ENCODE assay signal across 12 mouse cellular contexts in genomic region chr11:96729462-96729861, GRCm38 (mm10). TPM values are rescaled to one million over a fixed set of nuclear protein-coding genes. Genes with fewer than 3 reads are reported as not detected.
DNase-seq lines count a peak whose midpoint lies in the region; ATAC-seq and TF ChIP-seq lines count a peak whose summit lies in the region.
"Had no signal": no experiment of that assay in that cellular context is flagged by ENCODE, and none has a peak within 500 bp of the region (broad histone marks: within the 10 kb centered on the region; RNA-seq: fewer than 3 reads in every experiment).

No protein-coding gene starts in this region.

- H3K27me3 ChIP-seq in heart, embryonic 12.5 days (replicated peaks): no peaks in the 10 kb centered on the region; the same call in 1 of the 2 replicates
- H3K27me3 ChIP-seq in heart, embryonic 10.5 days (ENCODE audit: insufficient read depth, poor library complexity, severe bottlenecking): peaks cover 9% of the 10 kb centered on the region; the same call in 1 of the 2 replicates
- no peaks in the 10 kb centered on the region for H3K27me3 ChIP-seq in liver, postnatal 0 days (ENCODE audit: insufficient read depth, low read length)
- no peaks in the 10 kb centered on the region for H3K27me3 ChIP-seq in liver, embryonic 11.5 days (replicated peaks; ENCODE audit: control insufficient read depth, insufficient read depth, low read length)
- no peaks in the 10 kb centered on the region for H3K27me3 ChIP-seq in hindbrain, embryonic 12.5 days
- H3K27me3 ChIP-seq in neural tube, embryonic 14.5 days (ENCODE audit: control insufficient read depth, insufficient read depth, low read length): no peaks in the 10 kb centered on the region

- WGBS in heart, embryonic 12.5 days: 43% methylated on average over 9 of the region's 9 CpGs
- 38% methylated on average over 9 of the region's 9 CpGs for WGBS in heart, embryonic 10.5 days
- 38% methylated on average over 9 of the region's 9 CpGs for WGBS in liver, postnatal 0 days (ENCODE audit: insufficient replicate concordance)
- 48% methylated on average over 9 of the region's 9 CpGs for WGBS in liver, embryonic 11.5 days
- 38% methylated on average over 9 of the region's 9 CpGs for WGBS in hindbrain, embryonic 12.5 days
- WGBS in neural tube, embryonic 14.5 days: 12% methylated on average over 9 of the region's 9 CpGs

- no peaks in the 10 kb centered on the region for H3K36me3 ChIP-seq in heart, embryonic 12.5 days
- H3K36me3 ChIP-seq in heart, embryonic 10.5 days: no peaks in the 10 kb centered on the region
- no peaks in the 10 kb centered on the region for H3K36me3 ChIP-seq in liver, postnatal 0 days (replicated peaks; ENCODE audit: insufficient read depth, low read length)
- H3K36me3 ChIP-seq in liver, embryonic 11.5 days (ENCODE audit: control insufficient read depth, insufficient read depth, low read length): no peaks in the 10 kb centered on the region
- H3K36me3 ChIP-seq in hindbrain, embryonic 12.5 days: no peaks in the 10 kb centered on the region
- no peaks in the 10 kb centered on the region for H3K36me3 ChIP-seq in neural tube, embryonic 14.5 days (ENCODE audit: control insufficient read depth, insufficient read depth, low read length)
- H3K36me3 ChIP-seq: liver, embryonic 12.5 days had no signal

- no peak overlapping the region for H3K4me3 ChIP-seq in heart, embryonic 12.5 days
- no peak overlapping the region for H3K4me3 ChIP-seq in heart, embryonic 10.5 days
- no peak overlapping the region for H3K4me3 ChIP-seq in liver, postnatal 0 days (ENCODE audit: low read depth, low read length)
- H3K4me3 ChIP-seq in liver, embryonic 11.5 days (ENCODE audit: low read depth, low read length): no peak overlapping the region
- no peak overlapping the region for H3K4me3 ChIP-seq in hindbrain, embryonic 12.5 days
- H3K4me3 ChIP-seq in neural tube, embryonic 14.5 days (ENCODE audit: low read depth, low read length): no peak overlapping the region
- H3K4me3 ChIP-seq: erythroblast, embryonic 14.5 days; liver, embryonic 12.5 days had no signal

- no peak overlapping the region for H3K27ac ChIP-seq in heart, embryonic 12.5 days (ENCODE audit: poor library complexity, severe bottlenecking)
- H3K27ac ChIP-seq in heart, embryonic 10.5 days: no peak overlapping the region
- no peak overlapping the region for H3K27ac ChIP-seq in liver, postnatal 0 days (ENCODE audit: low read depth)
- no peak overlapping the region for H3K27ac ChIP-seq in liver, embryonic 11.5 days (ENCODE audit: low read depth, low read length)
- H3K27ac ChIP-seq in hindbrain, embryonic 12.5 days: peak overlapping the region; percentile 9; the same call in 1 of the 2 replicates
- peak overlapping the region; percentile 55 for H3K27ac ChIP-seq in neural tube, embryonic 14.5 days (ENCODE audit: low read depth, low read length)
- H3K27ac ChIP-seq: liver, embryonic 12.5 days had no signal

- peaks cover 3% of the 10 kb centered on the region; the same call in 1 of the 2 replicates for H3K4me1 ChIP-seq in heart, embryonic 12.5 days (replicated peaks)
- H3K4me1 ChIP-seq in heart, embryonic 10.5 days: peaks cover 6% of the 10 kb centered on the region; the same call in 1 of the 2 replicates
- H3K4me1 ChIP-seq in liver, postnatal 0 days (ENCODE audit: insufficient read depth): no peaks in the 10 kb centered on the region
- H3K4me1 ChIP-seq in liver, embryonic 11.5 days (replicated peaks; ENCODE audit: control insufficient read depth, insufficient read depth, low read length): no peaks in the 10 kb centered on the region
- peaks cover 30% of the 10 kb centered on the region for H3K4me1 ChIP-seq in hindbrain, embryonic 12.5 days
- H3K4me1 ChIP-seq in neural tube, embryonic 14.5 days (ENCODE audit: control insufficient read depth, insufficient read depth, low read length): peaks cover 19% of the 10 kb centered on the region
- H3K4me1 ChIP-seq: liver, embryonic 12.5 days had no signal

- 0 out of 2 replicates have a peak overlapping the region, but pooled peaks have one; percentile 5 for H3K4me2 ChIP-seq in heart, embryonic 12.5 days
- no peak overlapping the region for H3K4me2 ChIP-seq in liver, postnatal 0 days (ENCODE audit: low read depth, low read length)
- no peak overlapping the region for H3K4me2 ChIP-seq in liver, embryonic 11.5 days
- no peak overlapping the region for H3K4me2 ChIP-seq in hindbrain, embryonic 12.5 days (replicated peaks)
- H3K4me2 ChIP-seq in neural tube, embryonic 14.5 days (ENCODE audit: low read depth, low read length): peak overlapping the region; percentile 6; the same call in 1 of the 2 replicates
- H3K4me2 ChIP-seq: liver, embryonic 12.5 days had no signal

- ATAC-seq in heart, embryonic 12.5 days (ENCODE audit: insufficient number of reproducible peaks, low FRiP score): no peak
- ATAC-seq in liver, postnatal 0 days: no peak
- ATAC-seq in liver, embryonic 11.5 days (replicated peaks; ENCODE audit: low FRiP score): no peak
- ATAC-seq in hindbrain, embryonic 12.5 days (ENCODE audit: low FRiP score): no peak
- ATAC-seq in neural tube, embryonic 14.5 days (ENCODE audit: low read depth): no peak
- ATAC-seq: activated CD4-positive, CD25-positive, alpha-beta regulatory T cell, adult 4 months; liver, embryonic 12.5 days had no signal

- TF ChIP-seq EP300 in liver, postnatal 0 days (IDR thresholded peaks at IDR 0.05; ENCODE audit: low read depth): no peak

- DNase-seq in heart, embryonic 10.5 days (ENCODE audit: low spot score): no peak
- no peak for DNase-seq in liver, postnatal 0 days
- no peak for DNase-seq in liver, embryonic 11.5 days (ENCODE audit: low spot score)
- DNase-seq in adrenal gland, adult 2 months: no peak
- DNase-seq in frontal cortex, postnatal 10 days (ENCODE audit: low spot score in 2 of 2): no peak
- DNase-seq: heart, postnatal 14 days had no signal

- no peaks in the 10 kb centered on the region for H3K9me3 ChIP-seq in heart, embryonic 12.5 days (replicated peaks)
- H3K9me3 ChIP-seq in heart, embryonic 10.5 days: no peaks in the 10 kb centered on the region
- no peaks in the 10 kb centered on the region for H3K9me3 ChIP-seq in liver, postnatal 0 days (ENCODE audit: low read length)
- H3K9me3 ChIP-seq in liver, embryonic 11.5 days (ENCODE audit: control insufficient read depth, low read length): no peaks in the 10 kb centered on the region
- H3K9me3 ChIP-seq in hindbrain, embryonic 12.5 days (replicated peaks): no peaks in the 10 kb centered on the region
- no peaks in the 10 kb centered on the region for H3K9me3 ChIP-seq in neural tube, embryonic 14.5 days (ENCODE audit: control insufficient read depth, low read length)
- H3K9me3 ChIP-seq: liver, embryonic 12.5 days had no signal

- TF ChIP-seq CTCF in liver, postnatal 0 days (IDR thresholded peaks at IDR 0.05; ENCODE audit: low read depth): 0 out of 2 replicates have a peak, but pooled peaks have one; percentile 11

- H3K9ac ChIP-seq in heart, embryonic 12.5 days: no peak overlapping the region
- H3K9ac ChIP-seq in liver, postnatal 0 days (replicated peaks): no peak overlapping the region
- no peak overlapping the region for H3K9ac ChIP-seq in liver, embryonic 11.5 days (ENCODE audit: low read depth, low read length)
- no peak overlapping the region for H3K9ac ChIP-seq in hindbrain, embryonic 12.5 days
- H3K9ac ChIP-seq in neural tube, embryonic 14.5 days (replicated peaks; ENCODE audit: low read depth, low read length): no peak overlapping the region
- H3K9ac ChIP-seq: liver, embryonic 12.5 days had no signal

RNA-seq across cellular contexts. Expression of gene Snx11, which starts 47.9 kb away (rescaled TPM):
- polyA plus RNA-seq in heart, embryonic 12.5 days (2016; fragmentation: Nextera tagmentation; extraction: Ambion mirVana): 14.3 and 14.7 TPM in 2 replicates
- polyA plus RNA-seq in heart, embryonic 10.5 days (2016; fragmentation: Nextera tagmentation; extraction: Ambion mirVana): 16.6 and 17.8 TPM in 2 replicates
- polyA plus RNA-seq in liver, postnatal 0 days (2015; fragmentation: Nextera tagmentation; extraction: Ambion mirVana): 7.0 and 7.5 TPM in 2 replicates
- polyA plus RNA-seq in liver, embryonic 11.5 days (2014; fragmentation: Nextera tagmentation; extraction: Ambion mirVana): 10.5 and 12.0 TPM in 2 replicates
- polyA plus RNA-seq in hindbrain, embryonic 12.5 days (2016; fragmentation: Nextera tagmentation; extraction: Ambion mirVana): 40.5 and 45.1 TPM in 2 replicates
- polyA plus RNA-seq in neural tube, embryonic 14.5 days (2014; fragmentation: Nextera tagmentation; extraction: Ambion mirVana): 43.9 and 51.2 TPM in 2 replicates
- 10 to 100 TPM; 22.7 to 31.2 TPM for total RNA-seq in adrenal gland, adult 2 months (2021)
- polyA plus RNA-seq in adrenal gland, adult 2 months (2012; rRNA removed): 12.4 and 12.6 TPM in 2 replicates

RNA-seq across cellular contexts. Expression of gene Cbx1, which starts 59.5 kb away (rescaled TPM):
- 57.9 and 61.0 TPM in 2 replicates for polyA plus RNA-seq in heart, embryonic 12.5 days (2016; fragmentation: Nextera tagmentation; extraction: Ambion mirVana)
- polyA plus RNA-seq in heart, embryonic 10.5 days (2016; fragmentation: Nextera tagmentation; extraction: Ambion mirVana): 62.5 and 101 TPM in 2 replicates
- 20.7 and 24.9 TPM in 2 replicates for polyA plus RNA-seq in liver, postnatal 0 days (2015; fragmentation: Nextera tagmentation; extraction: Ambion mirVana)
- 76.7 and 82.0 TPM in 2 replicates for polyA plus RNA-seq in liver, embryonic 11.5 days (2014; fragmentation: Nextera tagmentation; extraction: Ambion mirVana)
- 136 TPM in 2 replicates for polyA plus RNA-seq in hindbrain, embryonic 12.5 days (2016; fragmentation: Nextera tagmentation; extraction: Ambion mirVana)
- polyA plus RNA-seq in neural tube, embryonic 14.5 days (2014; fragmentation: Nextera tagmentation; extraction: Ambion mirVana): 62.5 and 66.5 TPM in 2 replicates
- 10 to 100 TPM; 65.7 to 72.8 TPM for total RNA-seq in adrenal gland, adult 2 months (2021)
- 40.0 and 58.2 TPM in 2 replicates for polyA plus RNA-seq in adrenal gland, adult 2 months (2012; rRNA removed)

Comparison
In these comparisons a context has a peak if more than half of its experiments do, and no peak if none do; other contexts are left out.
1. H3K27ac ChIP-seq: peak in hindbrain, embryonic 12.5 days (single experiment) and neural tube, embryonic 14.5 days (single experiment); none in heart, embryonic 12.5 days (single experiment), heart, embryonic 10.5 days (single experiment), liver, postnatal 0 days (single experiment) and liver, embryonic 11.5 days (single experiment).
2. H3K4me2 ChIP-seq: peak in heart, embryonic 12.5 days (single experiment) and neural tube, embryonic 14.5 days (single experiment); none in liver, postnatal 0 days (single experiment), liver, embryonic 11.5 days (single experiment) and hindbrain, embryonic 12.5 days (single experiment).